34 mouse cellular contexts compared by ENCODE assay signal in the genomic region with DNA sequence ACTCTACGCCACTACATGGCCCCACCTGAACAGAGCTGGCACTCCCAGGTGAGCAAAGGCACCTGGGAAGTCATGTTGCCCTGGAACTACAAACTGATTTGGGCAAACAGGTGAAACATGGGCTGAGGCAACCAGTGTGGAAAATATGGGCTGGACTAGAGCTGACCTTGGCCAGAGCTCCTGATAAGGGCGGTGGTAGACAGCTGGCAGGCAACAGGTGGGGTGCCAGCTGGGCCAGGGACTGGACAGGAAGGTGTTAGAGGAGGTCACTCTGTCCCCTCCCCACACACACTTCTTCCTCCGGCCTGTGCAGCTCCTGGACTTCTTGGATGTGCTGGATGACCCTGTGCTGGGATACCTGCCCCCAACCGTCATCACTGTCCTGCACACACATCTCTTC. TPM values are rescaled to one million over a fixed set of nuclear protein-coding genes. Genes with fewer than 3 reads are reported as not detected.
"Had no signal": no experiment of that assay in that cellular context is flagged by ENCODE, and none has a peak within 500 bp of the region (broad histone marks: within the 10 kb centered on the region; RNA-seq: fewer than 3 reads in every experiment).

No protein-coding gene starts in this region.

- H3K27me3 ChIP-seq: embryonic facial prominence, embryonic 13.5 days; embryonic facial prominence, embryonic 15.5 days; forebrain, embryonic 12.5 days; forebrain, embryonic 13.5 days; forebrain, embryonic 15.5 days had no signal

- H3K27ac ChIP-seq: embryonic facial prominence, embryonic 13.5 days; embryonic facial prominence, embryonic 15.5 days; forebrain, embryonic 10.5 days; forebrain, embryonic 12.5 days; forebrain, embryonic 13.5 days; forebrain, embryonic 15.5 days; gastrocnemius, adult 2 months; heart, adult 2 months had no signal

- ATAC-seq: forebrain, embryonic 13.5 days; forebrain, embryonic 14.5 days; forebrain, embryonic 15.5 days; forebrain, embryonic 16.5 days; forebrain, postnatal 0 days had no signal

- H3K4me1 ChIP-seq: embryonic facial prominence, embryonic 13.5 days; embryonic facial prominence, embryonic 15.5 days; forebrain, embryonic 10.5 days; forebrain, embryonic 12.5 days; forebrain, embryonic 13.5 days; forebrain, embryonic 15.5 days had no signal

- H3K9me3 ChIP-seq: embryonic facial prominence, embryonic 13.5 days; embryonic facial prominence, embryonic 15.5 days; forebrain, embryonic 10.5 days; forebrain, embryonic 12.5 days; forebrain, embryonic 13.5 days; forebrain, embryonic 15.5 days had no signal

- H3K9ac ChIP-seq: embryonic facial prominence, embryonic 13.5 days; embryonic facial prominence, embryonic 15.5 days; forebrain, embryonic 12.5 days; forebrain, embryonic 13.5 days; forebrain, embryonic 15.5 days; forebrain, postnatal 0 days had no signal

- H3K4me3 ChIP-seq: embryonic facial prominence, embryonic 13.5 days; embryonic facial prominence, embryonic 15.5 days; erythroblast, embryonic 14.5 days; forebrain, embryonic 10.5 days; forebrain, embryonic 12.5 days; forebrain, embryonic 13.5 days; forebrain, embryonic 15.5 days; gastrocnemius, adult 2 months; heart, adult 2 months had no signal

- DNase-seq: cerebellum, adult 18-20 months; cerebellum, adult 2 months; cerebellum, adult 8-10 months; cerebellum, adult 9-10 months; cerebellum, adult 9-11 months; cerebellum, postnatal 10 days; cerebellum, postnatal 14 days; cerebellum, postnatal 25 days; cerebellum, postnatal 36 days; embryo, embryonic 11 days; forebrain, postnatal 0 days; gastrocnemius, adult 2 months; gastrocnemius, postnatal 10 days; gastrocnemius, postnatal 14 days; gastrocnemius, postnatal 25 days; gastrocnemius, postnatal 36 days; heart, adult 11 months; heart, adult 18-20 months; heart, adult 2 months had no signal

- H3K4me2 ChIP-seq: embryonic facial prominence, embryonic 13.5 days; embryonic facial prominence, embryonic 15.5 days; forebrain, embryonic 12.5 days; forebrain, embryonic 13.5 days; forebrain, embryonic 15.5 days had no signal

RNA-seq across cellular contexts. Expression of gene Gpha2, which starts 26.8 kb away (rescaled TPM):
- total RNA-seq: forebrain, postnatal 0 days; gastrocnemius, adult 18-20 months; gastrocnemius, adult 2 months; gastrocnemius, adult 8-10 months; gastrocnemius, postnatal 10 days; gastrocnemius, postnatal 14 days; gastrocnemius, postnatal 25 days; gastrocnemius, postnatal 36 days; gastrocnemius, postnatal 4 days; granulocyte monocyte progenitor cell, adult 5-6 weeks; heart, adult 18-20 months; heart, adult 2 months had no signal
- polyA plus RNA-seq: cerebellum, adult 2 months; erythroblast, embryonic 14.5 days; forebrain, embryonic 11.5 days; forebrain, embryonic 13.5 days; forebrain, embryonic 14.5 days; forebrain, embryonic 15.5 days; forebrain, embryonic 16.5 days; forebrain, postnatal 0 days; frontal cortex, adult 2 months had no signal
